Mouse (Mus musculus) embryonic facial prominence, embryonic 14.5 days (tissue): ENCODE measurements around the gene Ttll5. TPM values are rescaled to one million over a fixed set of nuclear protein-coding genes. Genes with fewer than 3 reads are reported as not detected.

Source experiments
- ATAC-seq: fragments of 200-750 bp; cut with Nextera tagmentation; 2 replicates; pipeline ENCODE4 v1.8.0; 2017; ENCODE audit warnings: low read depth, moderate number of reproducible peaks, moderate TSS enrichment
- DNase-seq: peaks from one replicate; pipeline ENCODE4 v3.0.0-alpha.2; 2015; ENCODE audit warnings: low spot score
- H3K27ac ChIP-seq: fragments of 300-500 bp; sonication (generic); replicated peaks from 2 replicates; pipeline ENCODE4 v1.5.1; 2014; ENCODE audit warnings: low read depth, mild to moderate bottlenecking, low read length, moderate library complexity
- H3K27me3 ChIP-seq: fragments of 300-500 bp; sonication (generic); replicated peaks from 2 replicates; pipeline ENCODE4 v1.6.1; 2014; ENCODE audit warnings: low read length; ENCODE audit not compliant: control insufficient read depth, insufficient read depth
- H3K36me3 ChIP-seq: fragments of 300-500 bp; sonication (generic); 2 replicates; pipeline ENCODE4 v1.6.1; 2014; ENCODE audit warnings: low read length, mixed read lengths; ENCODE audit not compliant: control insufficient read depth, insufficient read depth
- H3K4me1 ChIP-seq: fragments of 300-500 bp; sonication (generic); 2 replicates; pipeline ENCODE4 v1.6.1; 2014; ENCODE audit warnings: antibody characterized with exemption, low read length; ENCODE audit not compliant: control insufficient read depth, insufficient read depth
- H3K4me2 ChIP-seq: fragments of 300-500 bp; sonication (generic); 2 replicates; pipeline ENCODE4 v1.6.1; 2014; ENCODE audit warnings: low read depth, mild to moderate bottlenecking, low read length, moderate library complexity, mixed read lengths
- H3K4me3 ChIP-seq: fragments of 300-500 bp; sonication (generic); 2 replicates; pipeline ENCODE4 v1.5.1; 2014; ENCODE audit warnings: low read depth, mild to moderate bottlenecking, low read length
- H3K9ac ChIP-seq: fragments of 300-500 bp; sonication (generic); 2 replicates; pipeline ENCODE4 v1.6.1; 2014; ENCODE audit warnings: low read depth, mild to moderate bottlenecking, low read length, moderate library complexity, mixed read lengths
- H3K9me3 ChIP-seq: fragments of 300-500 bp; sonication (generic); 2 replicates; pipeline ENCODE4 v1.6.1; 2016; ENCODE audit warnings: low read length; ENCODE audit not compliant: control insufficient read depth
- WGBS: fragments of 180-500 bp; shearing (Covaris S2); extraction: QIAGEN DNeasy Blood & Tissue Kit; methylation state at CpG from one replicate; pipeline ENCODE4 v1.1.7; 2014; 5-methylcytosine and 5-hydroxymethylcytosine counted together
- polyA plus RNA-seq: library from polyadenylated mRNA; unstranded; fragments of >200 nt; fragmentation: Nextera tagmentation; extraction: Ambion mirVana; gene quantifications from 2 replicates; pipeline ENCODE4 v1.2.1, GENCODE M21; 2014

The Ttll5 gene
- polyA plus RNA-seq, 1 experiment from 2014 or later, result 12.4 TPM

GRCm38 (mm10) chr12:86047376-86047775 lies 222.9 kb downstream of the Ttll5 start:
- H3K27me3 ChIP-seq, result no peaks in the 10 kb centered on the region
- 83% methylated on average over 8 of the region's 8 CpGs for WGBS
- peaks cover 6% of the 10 kb centered on the region; the same call in 1 of the 2 replicates for H3K36me3 ChIP-seq
- no peaks in the 10 kb centered on the region for H3K4me1 ChIP-seq
- no peak overlapping the region for H3K4me2 ChIP-seq
- no peak overlapping the region for H3K27ac ChIP-seq
- no peak overlapping the region for H3K4me3 ChIP-seq
- no peak overlapping the region for H3K9ac ChIP-seq
- DNase-seq, result no peak
- ATAC-seq, result no peak
- no peaks in the 10 kb centered on the region for H3K9me3 ChIP-seq

- no peak for ATAC-seq
These were observed 225.4 kb downstream of the Ttll5 start for GRCm38 (mm10) chr12:86049813-86050212.

GRCm38 (mm10) chr12:86051477-86051876 lies 227.0 kb downstream of the Ttll5 start:
- no peaks in the 10 kb centered on the region for H3K9me3 ChIP-seq
- H3K4me3 ChIP-seq, result no peak overlapping the region
- ATAC-seq (no peak), DNase-seq (no peak)
- H3K27ac ChIP-seq, result no peak overlapping the region
- WGBS, result 87% methylated on average over 5 of the region's 5 CpGs
- H3K36me3 ChIP-seq, result peaks cover 10% of the 10 kb centered on the region
- no peak overlapping the region for H3K4me2 ChIP-seq
- no peaks in the 10 kb centered on the region for H3K27me3 ChIP-seq
- H3K4me1 ChIP-seq, result no peaks in the 10 kb centered on the region
- no peak overlapping the region for H3K9ac ChIP-seq

More at GRCm38 (mm10) chr12:86049813-86050212, 225.4 kb downstream of the Ttll5 start:
- H3K27me3 ChIP-seq, result no peaks in the 10 kb centered on the region
- no peak overlapping the region for H3K4me3 ChIP-seq
- peak; percentile 52 for DNase-seq
- H3K27ac ChIP-seq, result no peak overlapping the region
- H3K9ac ChIP-seq, result no peak overlapping the region
- H3K4me2 ChIP-seq, result no peak overlapping the region
- no peaks in the 10 kb centered on the region for H3K9me3 ChIP-seq
- H3K4me1 ChIP-seq, result no peaks in the 10 kb centered on the region
- no peaks in the 10 kb centered on the region for H3K36me3 ChIP-seq
- WGBS, result 72% methylated on average over 6 of the region's 6 CpGs

- ATAC-seq, result no peak
- 97% methylated on average over 2 of the region's 2 CpGs for WGBS
- no peak overlapping the region for H3K27ac ChIP-seq
- H3K4me2 ChIP-seq, result no peak overlapping the region
- H3K27me3 ChIP-seq, result no peaks in the 10 kb centered on the region
- no peaks in the 10 kb centered on the region for H3K4me1 ChIP-seq
- no peak overlapping the region for H3K9ac ChIP-seq
- H3K4me3 ChIP-seq, result no peak overlapping the region
- peaks cover 33% of the 10 kb centered on the region for H3K36me3 ChIP-seq
- no peak for DNase-seq
- H3K9me3 ChIP-seq, result no peaks in the 10 kb centered on the region
These were observed 230.8 kb downstream of the Ttll5 start for GRCm38 (mm10) chr12:86055306-86055705.

- H3K27ac ChIP-seq, result no peak overlapping the region
These were observed 232.5 kb downstream of the Ttll5 start for GRCm38 (mm10) chr12:86056976-86057375.

GRCm38 (mm10) chr12:86057516-86057915 lies 233.1 kb downstream of the Ttll5 start:
- no peak for ATAC-seq
- DNase-seq, result no peak

More at GRCm38 (mm10) chr12:86056976-86057375, 232.5 kb downstream of the Ttll5 start:
- Histone ChIP-seq H3K27me3 (no peaks in the 10 kb centered on the region), H3K4me3 (no peak overlapping the region), H3K9ac (no peak overlapping the region), H3K9me3 (no peaks in the 10 kb centered on the region), H3K4me2 (no peak overlapping the region), H3K4me1 (no peaks in the 10 kb centered on the region), H3K36me3 (peaks cover 46% of the 10 kb centered on the region)
- WGBS, result 84% methylated on average over 8 of the region's 8 CpGs
- no peak for DNase-seq
- ATAC-seq, result no peak

GRCm38 (mm10) chr12:86059341-86059740 lies 234.9 kb downstream of the Ttll5 start:
- Histone ChIP-seq H3K4me3 (no peak overlapping the region), H3K9me3 (no peaks in the 10 kb centered on the region), H3K9ac (no peak overlapping the region), H3K4me2 (no peak overlapping the region), H3K27me3 (no peaks in the 10 kb centered on the region), H3K27ac (no peak overlapping the region), H3K36me3 (peaks cover 68% of the 10 kb centered on the region), H3K4me1 (no peaks in the 10 kb centered on the region)
- no peak for ATAC-seq
- WGBS, result 83% methylated on average over 6 of the region's 6 CpGs
- no peak for DNase-seq

More at GRCm38 (mm10) chr12:86057516-86057915, 233.1 kb downstream of the Ttll5 start:
- Histone ChIP-seq H3K4me1 (no peaks in the 10 kb centered on the region), H3K27me3 (no peaks in the 10 kb centered on the region), H3K9me3 (no peaks in the 10 kb centered on the region), H3K4me3 (no peak overlapping the region), H3K27ac (no peak overlapping the region), H3K9ac (no peak overlapping the region), H3K36me3 (peaks cover 51% of the 10 kb centered on the region), H3K4me2 (no peak overlapping the region)
- WGBS, result 85% methylated on average over 8 of the region's 8 CpGs

- H3K9ac ChIP-seq, result no peak overlapping the region
- no peaks in the 10 kb centered on the region for H3K27me3 ChIP-seq
- DNase-seq (no peak), ATAC-seq (no peak)
- H3K27ac ChIP-seq, result no peak overlapping the region
- H3K4me2 ChIP-seq, result no peak overlapping the region
- H3K9me3 ChIP-seq, result no peaks in the 10 kb centered on the region
- H3K4me3 ChIP-seq, result no peak overlapping the region
- H3K36me3 ChIP-seq, result peaks cover 77% of the 10 kb centered on the region
- no peaks in the 10 kb centered on the region for H3K4me1 ChIP-seq
These were observed 240.3 kb downstream of the Ttll5 start for GRCm38 (mm10) chr12:86064796-86065195.

- ATAC-seq (no peak), DNase-seq (no peak)
- peaks cover 42% of the 10 kb centered on the region for H3K36me3 ChIP-seq
- no peaks in the 10 kb centered on the region for H3K9me3 ChIP-seq
- H3K9ac ChIP-seq, result no peak overlapping the region
- no peak overlapping the region for H3K27ac ChIP-seq
- H3K27me3 ChIP-seq, result no peaks in the 10 kb centered on the region
- H3K4me3 ChIP-seq, result no peak overlapping the region
- H3K4me2 ChIP-seq, result no peak overlapping the region
- H3K4me1 ChIP-seq, result peaks cover 9% of the 10 kb centered on the region
- 87% methylated on average over 6 of the region's 6 CpGs for WGBS
These were observed 247.0 kb downstream of the Ttll5 start for GRCm38 (mm10) chr12:86071432-86071831.
